Mouse (Mus musculus) kidney, adult 2 months (tissue): ENCODE measurements around the gene Nt5c.

Source experiments
- CTCF ChIP-seq: fragments of 200-500 bp; conservative IDR thresholded peaks from 2 replicates; pipeline ENCODE4 v1.5.1; 2011; ENCODE audit warnings: low read depth, mild to moderate bottlenecking, control low read depth, low read length, moderate library complexity, mixed read lengths; ENCODE audit not compliant: insufficient read depth, insufficient read length
- POLR2A ChIP-seq: fragments of 200-500 bp; IDR thresholded peaks from one replicate; pipeline ENCODE4 v1.6.1; 2011; ENCODE audit warnings: low read depth, low read length, control low read depth

DNA sequence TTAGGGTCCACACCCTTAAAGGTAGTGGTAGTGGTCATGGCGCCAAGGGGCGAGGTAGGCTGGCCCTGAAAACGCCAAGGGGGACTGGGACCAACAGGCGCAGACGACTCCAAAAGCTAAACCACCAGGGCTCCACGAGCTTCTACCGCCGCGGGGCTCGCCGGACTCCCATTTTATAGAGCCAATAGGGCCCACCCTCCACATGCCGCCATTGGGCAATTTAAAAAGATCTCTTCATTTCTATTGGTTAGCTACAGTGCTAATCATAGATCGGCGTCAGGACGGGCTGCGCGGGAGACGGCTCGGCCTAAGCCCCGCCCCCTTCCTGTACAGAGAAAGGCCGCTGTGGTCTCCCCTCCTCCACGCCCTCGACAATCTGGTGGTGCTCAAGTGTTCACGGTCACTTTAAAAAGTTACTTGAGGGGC is 22.6 kb upstream of the Nt5c start, which contains the start of gene Jpt1:
- no peak for TF ChIP-seq CTCF
- peak; percentile 99 for TF ChIP-seq POLR2A
